Mouse (Mus musculus) cerebellum, adult 11 months (tissue): ENCODE data around the gene Pfdn6.
A peak's percentile ranks its signal among the peaks of the same experiment; 100 is the strongest.

Experiments used
- DNase-seq: peaks from one replicate; pipeline ENCODE4 v3.0.0; 2022

The Pfdn6 gene

GRCm38 (mm10) chr17:33930280-33931158 lies 9.6 kb downstream of the Pfdn6 start:
- peak; percentile 65 for DNase-seq

- peak; percentile 93 for DNase-seq
These were observed 10.5 kb downstream of the Pfdn6 start, which contains the start of gene Rgl2 for GRCm38 (mm10) chr17:33929371-33930279. Rgl2 (plus strand) TSS chr17:33929543.

DNA sequence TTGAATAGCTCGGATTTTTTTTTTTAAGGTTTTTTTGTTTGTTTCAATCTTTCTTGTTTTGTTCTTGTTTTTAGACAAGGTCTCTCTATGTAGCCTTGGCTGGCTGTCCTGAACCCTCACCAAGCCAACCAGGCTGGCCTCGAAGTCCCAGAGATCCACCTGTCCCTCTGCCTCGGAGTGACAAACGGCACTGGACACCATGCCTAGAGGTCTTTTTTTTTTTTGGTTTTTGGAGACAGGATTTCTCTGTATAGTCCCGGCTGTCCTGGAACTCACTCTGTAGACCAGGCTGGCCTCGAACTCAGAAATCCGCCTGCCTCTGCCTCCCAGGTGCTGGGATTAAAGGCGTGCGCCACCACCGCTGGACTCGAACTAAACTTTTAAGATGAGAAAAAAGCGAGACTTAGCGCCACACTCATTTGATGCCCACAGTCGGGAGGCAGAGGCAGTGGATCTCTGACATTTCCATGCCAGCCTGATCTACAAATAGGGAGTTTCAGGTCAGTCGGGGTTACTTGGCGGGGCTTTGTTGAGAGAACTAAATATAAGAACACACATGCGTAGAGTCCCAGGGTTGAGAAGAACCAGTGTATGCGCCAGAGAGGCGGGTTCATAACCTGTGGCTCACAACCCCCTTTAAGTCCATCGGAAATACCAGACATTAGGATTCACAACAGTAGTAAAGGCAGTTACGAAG lies 11.7 kb downstream of the Pfdn6 start:
- no peak for DNase-seq

- no peak for DNase-seq
These were observed 13.8 kb downstream of the Pfdn6 start for GRCm38 (mm10) chr17:33926207-33926932.

DNA sequence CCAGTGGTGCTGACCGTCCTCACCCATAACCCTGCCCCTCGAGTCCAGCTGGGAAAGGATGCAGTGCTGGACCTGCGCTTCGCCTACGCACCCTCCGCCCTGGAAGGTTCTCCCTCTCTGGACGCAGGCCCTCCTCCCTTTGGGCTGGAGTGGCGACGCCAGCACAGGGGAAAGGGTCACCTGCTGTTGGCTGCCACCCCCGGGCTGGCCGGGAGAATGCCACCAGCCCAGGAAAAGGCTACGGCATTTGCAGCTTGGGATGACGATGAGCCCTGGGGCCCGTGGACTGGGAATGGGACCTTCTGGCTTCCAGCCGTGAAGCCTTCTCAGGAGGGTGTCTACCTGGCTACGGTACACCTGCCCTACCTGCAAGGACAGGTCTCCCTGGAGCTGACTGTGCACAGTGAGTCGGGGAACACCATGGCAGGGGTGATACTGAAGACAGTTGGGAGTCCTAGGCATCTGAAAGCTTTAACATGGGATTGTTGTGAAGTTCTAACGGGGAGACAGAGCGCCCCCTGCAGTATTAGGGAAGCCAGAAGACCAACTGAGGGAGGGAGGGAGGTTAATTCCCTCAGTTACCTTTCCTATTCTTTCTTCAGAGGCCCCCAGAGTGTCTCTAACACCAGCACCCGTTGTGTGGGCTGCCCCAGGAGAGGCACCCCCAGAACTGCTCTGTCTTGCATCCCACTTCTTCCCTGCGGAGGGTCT lies 14.6 kb downstream of the Pfdn6 start:
- no peak for DNase-seq

- DNase-seq: no peak
These were observed 15.4 kb downstream of the Pfdn6 start for GRCm38 (mm10) chr17:33924577-33925283.

DNA sequence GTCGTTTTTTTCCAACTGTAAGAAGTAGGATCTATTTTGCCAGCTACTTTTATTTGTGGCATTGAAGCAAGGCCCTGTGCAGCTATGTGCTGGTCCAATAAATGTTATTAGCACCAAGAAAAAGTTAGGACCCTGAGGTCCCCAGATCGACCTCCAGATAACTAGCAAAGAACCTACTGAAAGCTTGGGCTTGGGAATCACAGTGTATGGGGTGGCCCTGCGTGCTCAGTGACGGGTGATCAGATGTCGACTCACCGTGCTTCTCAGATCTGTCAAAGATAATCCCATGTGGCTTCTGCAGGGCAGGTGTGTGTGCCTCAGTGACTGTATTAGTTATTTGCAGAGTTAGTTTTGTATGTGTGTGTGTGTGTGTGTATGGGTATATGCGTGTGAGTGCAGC lies 18.8 kb downstream of the Pfdn6 start:
- no peak for DNase-seq

DNA sequence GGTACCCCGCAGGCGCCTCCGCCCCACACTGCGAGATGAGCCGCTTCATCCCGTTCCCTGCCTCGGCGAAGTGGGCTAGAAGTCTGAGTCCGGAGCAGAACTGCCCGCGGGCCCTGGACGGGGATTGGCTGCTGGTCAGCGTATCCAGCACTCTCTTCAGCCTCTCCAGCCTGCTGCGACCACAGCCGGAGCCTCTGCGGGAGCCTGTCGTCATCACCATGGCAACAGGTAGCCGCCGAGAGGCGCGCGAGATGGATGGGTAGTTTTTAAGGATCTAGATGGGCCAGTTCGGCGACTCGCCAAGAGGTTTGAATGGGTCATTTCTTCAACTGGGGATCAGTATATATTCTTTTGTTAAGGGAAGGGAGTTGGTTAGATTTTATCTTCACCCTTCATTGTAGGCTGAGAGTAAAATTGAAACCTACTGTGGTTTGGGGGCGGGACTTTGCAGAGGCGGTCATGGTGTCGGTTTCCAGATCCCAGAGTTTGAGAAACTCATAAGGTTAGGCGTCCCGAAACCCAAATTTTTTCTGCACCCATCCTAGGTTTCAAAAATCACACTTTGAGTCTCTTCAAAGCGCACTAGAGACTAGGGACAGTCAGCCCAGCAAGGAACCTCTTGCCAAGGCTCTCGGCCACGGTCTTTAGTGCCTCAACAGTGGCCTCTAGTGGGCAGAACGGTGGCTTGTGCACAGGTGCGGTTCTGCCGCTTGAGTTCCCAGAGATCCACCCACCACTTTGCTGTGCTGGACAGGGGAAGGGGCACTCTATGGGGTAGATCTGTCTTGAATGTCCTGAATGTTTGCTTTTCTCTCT lies 19.7 kb downstream of the Pfdn6 start:
- peak; percentile 81 for DNase-seq

DNA sequence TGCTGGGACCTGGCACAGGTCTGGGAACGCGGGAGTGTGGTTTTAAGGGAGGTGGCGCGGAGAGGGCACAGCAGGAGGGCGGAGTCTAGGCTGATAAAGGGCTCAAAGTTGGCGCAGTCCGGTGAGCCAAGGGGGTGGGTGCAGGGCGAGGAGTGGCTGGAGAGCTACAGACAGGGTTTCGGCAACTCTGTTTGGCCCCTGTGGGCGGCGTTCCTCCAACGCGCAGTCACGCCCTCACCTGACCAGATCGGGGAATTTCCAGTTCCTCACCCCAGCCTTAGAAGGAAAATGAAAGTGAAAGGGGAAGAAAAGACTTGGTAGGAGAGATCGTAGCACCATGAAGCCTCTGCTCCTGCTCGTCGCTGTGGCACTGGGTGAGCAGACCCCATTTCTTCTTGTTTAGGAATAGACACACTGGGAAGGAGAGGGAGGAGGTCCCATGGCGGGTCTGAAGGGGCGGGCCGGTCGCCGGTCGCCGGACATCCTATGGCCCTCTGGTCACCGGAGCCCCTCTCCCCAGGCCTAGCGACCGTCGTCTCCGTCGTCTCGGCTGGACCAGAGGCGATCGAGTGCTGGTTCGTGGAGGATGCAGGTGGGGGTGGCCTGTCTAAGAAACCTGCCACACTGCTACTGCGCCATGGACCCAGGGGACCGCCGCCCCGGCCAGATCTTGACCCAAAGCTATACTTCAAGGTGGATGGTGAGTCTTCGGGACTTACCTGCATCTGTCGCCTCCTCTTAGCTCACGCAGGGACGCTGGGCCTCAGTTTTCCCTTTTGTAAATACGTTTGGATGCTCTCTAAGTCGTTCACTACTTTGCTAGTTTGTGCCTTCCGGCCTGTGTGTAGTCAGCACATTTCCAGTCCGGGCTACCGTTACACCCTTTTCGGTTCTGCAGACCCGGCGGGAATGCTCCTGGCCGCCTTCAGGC lies 20.5 kb downstream of the Pfdn6 start:
- peak; percentile 68 for DNase-seq

DNA sequence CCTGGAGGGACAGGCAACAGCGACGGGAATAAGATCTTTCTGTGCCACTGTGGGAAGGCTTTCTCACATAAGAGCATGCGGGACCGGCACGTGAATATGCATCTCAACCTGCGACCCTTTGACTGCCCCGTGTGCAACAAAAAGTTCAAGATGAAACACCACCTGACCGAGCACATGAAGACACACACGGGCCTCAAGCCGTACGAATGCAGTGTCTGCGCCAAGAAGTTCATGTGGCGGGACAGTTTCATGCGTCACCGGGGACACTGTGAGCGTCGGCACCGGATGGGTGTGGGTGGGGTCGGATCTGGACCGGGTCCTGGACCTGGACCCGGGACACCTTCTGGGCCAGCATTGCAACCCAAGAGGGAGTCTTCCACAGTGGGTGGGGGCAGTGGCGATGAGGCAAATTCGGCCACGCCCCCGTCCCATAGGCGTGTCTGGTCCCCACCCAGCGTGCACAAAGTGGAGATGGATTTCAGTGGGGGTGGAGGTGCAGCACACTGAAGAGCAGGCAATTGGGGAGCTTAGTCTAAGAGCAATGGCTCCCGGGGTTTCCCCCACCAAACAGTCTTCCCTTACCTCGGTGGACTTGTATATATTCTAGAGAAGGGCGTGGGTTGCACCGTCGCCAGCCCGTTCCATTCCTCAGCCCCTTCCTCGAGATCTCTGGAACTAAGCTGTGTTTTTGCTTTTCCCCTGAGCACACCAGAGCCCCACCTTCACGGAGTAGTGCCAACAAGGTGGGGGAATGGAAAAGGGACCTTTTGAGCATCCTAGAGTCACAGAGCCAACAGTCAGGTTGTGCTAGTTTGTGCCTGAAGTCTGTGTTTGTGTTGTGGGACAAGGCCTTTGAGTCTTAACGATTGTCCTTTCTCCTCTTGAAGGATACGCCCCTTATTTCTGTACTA lies 21.6 kb downstream of the Pfdn6 start:
- peak; percentile 33 for DNase-seq

GRCm38 (mm10) chr17:33917656-33918292 lies 22.4 kb downstream of the Pfdn6 start:
- no peak for DNase-seq

DNA sequence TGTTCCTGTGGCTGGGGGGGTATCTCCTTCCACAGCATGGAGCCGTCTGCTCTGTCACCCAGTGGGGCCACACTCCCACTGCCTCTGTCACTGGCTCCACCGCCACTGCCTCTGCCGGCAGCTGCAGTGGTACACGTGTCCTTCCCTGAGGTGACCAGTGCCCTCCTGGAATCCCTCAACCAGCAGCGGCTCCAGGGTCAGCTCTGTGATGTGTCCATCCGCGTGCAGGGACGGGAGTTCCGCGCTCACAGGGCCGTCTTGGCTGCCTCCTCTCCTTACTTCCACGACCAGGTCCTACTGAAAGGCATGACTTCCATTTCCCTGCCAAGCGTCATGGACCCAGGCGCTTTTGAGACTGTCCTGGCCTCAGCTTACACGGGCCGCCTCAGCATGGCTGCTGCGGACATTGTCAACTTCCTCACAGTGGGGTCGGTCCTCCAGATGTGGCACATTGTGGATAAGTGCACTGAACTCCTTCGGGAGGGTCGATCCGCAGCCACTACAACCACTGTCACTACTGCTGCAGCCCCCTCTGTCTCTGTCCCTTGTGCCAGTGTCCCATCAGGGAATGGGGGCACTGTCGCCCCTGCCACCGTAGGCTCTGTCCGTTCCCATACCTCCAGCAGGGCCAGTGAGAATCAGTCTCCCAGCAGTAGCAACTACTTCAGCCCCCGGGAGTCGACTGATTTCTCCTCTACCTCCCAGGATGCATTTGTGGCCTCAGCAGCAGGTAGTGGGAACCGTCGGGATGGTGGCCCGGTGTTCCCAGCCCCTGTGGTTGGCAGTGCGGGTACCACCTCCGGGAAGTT lies 23.1 kb downstream of the Pfdn6 start:
- peak; percentile 47 for DNase-seq

- no peak for DNase-seq
These were observed 23.8 kb downstream of the Pfdn6 start for GRCm38 (mm10) chr17:33916294-33916693.

DNA sequence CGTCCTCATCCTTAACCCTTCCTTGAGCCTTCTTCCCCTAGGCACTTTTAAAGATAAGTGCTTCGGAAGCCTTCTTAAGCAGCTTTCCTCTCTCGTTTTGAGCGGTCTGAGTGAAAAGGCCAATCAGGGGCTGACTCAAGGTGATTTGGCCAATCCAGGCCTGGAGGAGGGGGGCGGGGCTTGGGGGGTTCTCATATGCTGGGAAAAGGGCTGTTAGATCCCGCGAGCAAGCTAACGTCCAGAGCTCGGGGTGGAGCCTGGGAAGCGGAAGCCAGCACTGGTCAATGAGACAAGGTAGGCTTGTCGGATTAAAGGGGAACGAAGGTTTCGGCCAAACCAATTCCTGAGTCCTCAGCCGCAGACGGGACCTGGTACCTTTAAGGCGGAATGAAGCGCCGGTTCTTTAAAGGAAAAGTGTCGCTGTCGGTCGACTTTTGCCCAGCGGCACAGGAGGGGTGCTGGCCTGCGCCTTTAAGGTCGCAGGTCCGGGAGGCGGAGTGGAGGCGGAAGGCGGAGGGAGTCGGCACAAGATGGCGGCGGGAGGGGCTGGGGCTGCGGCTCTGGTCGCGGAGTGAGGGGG lies 24.4 kb downstream of the Pfdn6 start, which contains the start of the genes Tapbp and Zbtb22:
TSS of gene Tapbp (plus strand) at position 229 of the 580 bp plus-strand sequence.
TSS of gene Zbtb22 (plus strand) at position 234 of the 580 bp plus-strand sequence.
- DNase-seq: peak; percentile 97

- DNase-seq: peak; percentile 40
These were observed 25.2 kb downstream of the Pfdn6 start for GRCm38 (mm10) chr17:33914969-33915391.

- DNase-seq: peak; percentile 22
These were observed 26.2 kb downstream of the Pfdn6 start for GRCm38 (mm10) chr17:33913905-33914304.
